Comparison of ENCODE assay signal across 28 mouse cellular contexts in the genomic region with DNA sequence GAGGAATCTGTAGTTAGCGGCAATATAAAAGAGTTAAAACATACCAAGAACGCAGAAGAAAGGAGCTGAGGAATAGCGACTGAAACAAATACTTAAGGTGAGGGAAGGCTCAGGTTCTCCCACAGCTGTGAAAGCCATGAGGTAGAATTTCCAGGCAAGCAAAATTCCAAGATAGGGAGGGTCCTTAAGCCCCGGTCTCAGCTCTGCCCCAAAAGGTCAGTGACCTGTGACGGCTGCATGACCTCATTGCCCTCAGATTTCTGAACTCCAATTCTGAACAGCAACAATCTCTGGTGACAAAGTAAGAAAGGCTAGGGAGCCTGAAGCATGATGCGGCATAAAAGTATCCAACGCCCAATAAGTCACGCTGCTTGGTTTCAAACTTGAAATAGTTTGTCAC. TPM values are rescaled to one million over a fixed set of nuclear protein-coding genes. Genes with fewer than 3 reads are reported as not detected.
DNase-seq lines count a peak whose midpoint lies in the region; ATAC-seq lines count a peak whose summit lies in the region.
"Had no signal": no experiment of that assay in that cellular context is flagged by ENCODE, and none has a peak within 500 bp of the region (broad histone marks: within the 10 kb centered on the region; RNA-seq: fewer than 3 reads in every experiment).

No protein-coding gene starts in this region.

- WGBS in limb, embryonic 11.5 days: 63% methylated on average over 8 of the region's 8 CpGs

- H3K9me3 ChIP-seq in limb, embryonic 11.5 days (ENCODE audit: control insufficient read depth, low read length): no peaks in the 10 kb centered on the region; the same call in 1 of the 2 replicates
- H3K9me3 ChIP-seq: embryonic facial prominence, embryonic 13.5 days; forebrain, embryonic 13.5 days; heart, embryonic 15.5 days; intestine, embryonic 15.5 days; kidney, embryonic 15.5 days; limb, embryonic 15.5 days; megakaryocyte, embryonic 14.5 days; midbrain, embryonic 15.5 days had no signal

- H3K4me1 ChIP-seq in limb, embryonic 11.5 days (ENCODE audit: control insufficient read depth, insufficient read depth, low read length): no peaks in the 10 kb centered on the region
- H3K4me1 ChIP-seq: forebrain, embryonic 13.5 days; heart, embryonic 15.5 days; intestine, embryonic 15.5 days; midbrain, embryonic 15.5 days had no signal

- no peak for ATAC-seq in limb, embryonic 11.5 days (ENCODE audit: insufficient number of reproducible peaks, low FRiP score, low TSS enrichment, low read depth)
- ATAC-seq: forebrain, embryonic 13.5 days; hindbrain, embryonic 16.5 days; intestine, embryonic 15.5 days; midbrain, embryonic 15.5 days had no signal

- H3K27ac ChIP-seq in limb, embryonic 11.5 days (replicated peaks; ENCODE audit: low read depth, low read length): 0 out of 2 replicates have a peak overlapping the region, but pooled peaks have one; percentile 2
- H3K27ac ChIP-seq: embryonic facial prominence, embryonic 13.5 days; forebrain, embryonic 13.5 days; heart, embryonic 15.5 days; intestine, embryonic 15.5 days; kidney, embryonic 15.5 days; left cerebral cortex, adult 2 months; limb, embryonic 15.5 days; liver, embryonic 14.5 days; midbrain, embryonic 15.5 days had no signal

- no peak overlapping the region for H3K4me3 ChIP-seq in limb, embryonic 11.5 days (ENCODE audit: low read depth, low read length)
- H3K4me3 ChIP-seq: embryonic facial prominence, embryonic 13.5 days; erythroblast, embryonic 14.5 days; forebrain, embryonic 13.5 days; gastrocnemius, adult 2 months; heart, embryonic 15.5 days; intestine, embryonic 15.5 days; kidney, embryonic 15.5 days; left cerebral cortex, adult 2 months; limb, embryonic 15.5 days; megakaryocyte, embryonic 14.5 days; midbrain, embryonic 15.5 days; myocyte had no signal

- no peaks in the 10 kb centered on the region for H3K27me3 ChIP-seq in limb, embryonic 11.5 days (ENCODE audit: control insufficient read depth, insufficient read depth, low read length)
- H3K27me3 ChIP-seq: embryonic facial prominence, embryonic 13.5 days; forebrain, embryonic 13.5 days; heart, embryonic 15.5 days; intestine, embryonic 15.5 days; kidney, embryonic 15.5 days; limb, embryonic 15.5 days; megakaryocyte, embryonic 14.5 days; midbrain, embryonic 15.5 days had no signal

- no peaks in the 10 kb centered on the region for H3K36me3 ChIP-seq in limb, embryonic 11.5 days (ENCODE audit: control insufficient read depth, insufficient read depth, low read length)
- H3K36me3 ChIP-seq: embryonic facial prominence, embryonic 13.5 days; intestine, embryonic 15.5 days; kidney, embryonic 15.5 days; limb, embryonic 15.5 days; midbrain, embryonic 15.5 days had no signal

- no peak overlapping the region for H3K4me2 ChIP-seq in limb, embryonic 11.5 days (ENCODE audit: low read depth, severe bottlenecking)
- H3K4me2 ChIP-seq: embryonic facial prominence, embryonic 13.5 days; forebrain, embryonic 13.5 days; heart, embryonic 15.5 days; intestine, embryonic 15.5 days; kidney, embryonic 15.5 days; limb, embryonic 15.5 days; lung, embryonic 14.5 days; midbrain, embryonic 15.5 days had no signal

- DNase-seq in retina, embryonic 14.5 days (ENCODE audit: low spot score): peak; percentile 14
- no peak for DNase-seq in retina, postnatal 1 day
- peak; percentile 37 for DNase-seq in embryo, embryonic 11 days
- no peak for DNase-seq in limb, embryonic 11.5 days (ENCODE audit: low spot score)
- DNase-seq in adrenal gland, adult 2 months: no peak
- DNase-seq in adrenal gland, postnatal 10 days: no peak
- no peak for DNase-seq in B cell, adult 2 months
- DNase-seq: cerebellum, adult 2 months; cerebellum, postnatal 36 days; gastrocnemius, adult 2 months; heart, postnatal 4 days; kidney, postnatal 4 days; layer of hippocampus, adult 9-11 months; lung, embryonic 14.5 days; thymus, adult 18-20 months had no signal

- H3K9ac ChIP-seq in limb, embryonic 11.5 days (ENCODE audit: low read length): no peak overlapping the region
- H3K9ac ChIP-seq: embryonic facial prominence, embryonic 13.5 days; forebrain, embryonic 13.5 days; heart, embryonic 15.5 days; intestine, embryonic 15.5 days; kidney, embryonic 15.5 days; limb, embryonic 15.5 days; liver, embryonic 14.5 days; lung, embryonic 14.5 days; midbrain, embryonic 15.5 days had no signal

RNA-seq across cellular contexts. Expression of a gene that starts 33.7 kb away (rescaled TPM):
- polyA plus RNA-seq in limb, embryonic 11.5 days (2014; fragmentation: Nextera tagmentation; extraction: Ambion mirVana): 5.7 and 6.4 TPM in 2 replicates
- 10 to 100 TPM; 32.2 to 36.1 TPM for total RNA-seq in adrenal gland, adult 2 months (2021)
- polyA plus RNA-seq in adrenal gland, adult 2 months (2012; rRNA removed): 9.4 and 17.3 TPM in 2 replicates
- total RNA-seq in adrenal gland, postnatal 10 days (2021): 100 to 1,000 TPM in 1 of 2 experiments, 10 to 100 TPM in 1; 71.8 to 105 TPM

Comparison
In these comparisons a context has a peak if more than half of its experiments do, and no peak if none do; other contexts are left out.
1. DNase-seq: peak in retina, embryonic 14.5 days (single experiment) and embryo, embryonic 11 days (single experiment); none in retina, postnatal 1 day (single experiment), limb, embryonic 11.5 days (single experiment), adrenal gland, adult 2 months (single experiment), adrenal gland, postnatal 10 days (single experiment) and B cell, adult 2 months (0 of 2).